Mouse (Mus musculus) E14TG2a.4 (cell line): ENCODE measurements around the gene Tuft1.
"Not testable (repeated sequence)": the region's sequence is repeated elsewhere in the genome, so short reads cannot be mapped to it uniquely, and the experiment has no call there.

Experiments
- CTCF ChIP-seq: conservative IDR thresholded peaks from 2 replicates; pipeline ENCODE4 v1.5.1; 2014; ENCODE audit warnings: low read length
- NANOG ChIP-seq: IDR thresholded peaks from 2 replicates; pipeline ENCODE4 v1.6.1; 2014; ENCODE audit warnings: borderline replicate concordance, low read length, mixed read lengths
- POU5F1 ChIP-seq: IDR thresholded peaks from 2 replicates; pipeline ENCODE4 v1.6.1; 2014; ENCODE audit warnings: low read length, borderline replicate concordance

- not testable (repeated sequence) for TF ChIP-seq CTCF, POU5F1, NANOG
Observed at GRCm38 (mm10) chr3:94680032-94680431, 21.4 kb upstream of the Tuft1 start.
